Mouse (Mus musculus): ENCODE data around the gene Gm4922. TPM values are rescaled to one million over a fixed set of nuclear protein-coding genes. Genes with fewer than 3 reads are reported as not detected.

The Gm4922 gene
- total RNA-seq, 2 experiments from 2014 or later, result not detected

Other genes starting within 250 kb of the Gm4922 start
- gene Hebp2, start 240.7 kb downstream of the Gm4922 start, total RNA-seq (2021), result 1 to 10 TPM in 1 of 2 experiments, under 1 TPM in 1; 0.55 to 1.1 TPM
- 1 to 10 TPM in 1 of 2 experiments, under 1 TPM in 1; 0.84 to 1.3 TPM for gene Arfgef3, start 42.8 kb downstream of the Gm4922 start, total RNA-seq (2021)
- 1 to 10 TPM in 1 of 2 experiments, under 1 TPM in 1; 0.84 to 1.4 TPM for gene Perp, start 58.2 kb upstream of the Gm4922 start, total RNA-seq (2021)
- 1 to 10 TPM; 2.3 to 5.0 TPM for gene Tnfaip3, start 228.9 kb upstream of the Gm4922 start, total RNA-seq (2021)